Mouse (Mus musculus): ENCODE data around the gene Pla2g12a.

DNA sequence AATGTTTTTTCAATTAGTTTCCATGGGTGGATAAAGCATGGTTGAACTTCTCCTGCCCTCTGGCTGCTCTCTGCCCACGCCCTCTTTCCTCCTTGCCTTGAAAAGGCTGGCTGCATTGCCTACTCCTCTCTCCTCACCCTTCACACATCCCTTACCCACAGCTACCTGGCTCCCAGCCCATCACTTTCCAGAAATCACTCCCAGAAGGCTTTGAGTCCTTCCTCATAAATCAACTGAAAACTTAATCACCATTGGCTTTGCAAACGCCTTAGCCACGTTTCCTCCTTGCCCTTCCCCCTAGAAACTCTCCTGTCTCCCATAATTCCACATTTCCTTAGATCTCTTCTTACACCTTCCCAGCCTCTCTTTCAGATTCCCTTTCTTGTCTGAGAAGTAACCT is 59.4 kb downstream of the Pla2g12a start:
- no peak for TF ChIP-seq CTCF (IDR thresholded peaks at IDR 0.05)
- no peak for TF ChIP-seq EP300 (IDR thresholded peaks at IDR 0.05)

All from lung, postnatal 0 days (tissue).